Mouse (Mus musculus) limb, embryonic 15.5 days (tissue): ENCODE results near the gene Slc30a1. TPM values are rescaled to one million over a fixed set of nuclear protein-coding genes. Genes with fewer than 3 reads are reported as not detected.

Source experiments
- ATAC-seq: fragments of 200-750 bp; cut with Nextera tagmentation; 2 replicates; pipeline ENCODE4 v1.8.0; 2017; ENCODE audit warnings: low read depth, moderate TSS enrichment; ENCODE audit not compliant: insufficient number of reproducible peaks, low FRiP score, low TSS enrichment
- H3K27ac ChIP-seq: fragments of 300-500 bp; sonication (generic); 2 replicates; pipeline ENCODE4 v1.5.1; 2015; ENCODE audit warnings: moderate library complexity, mild to moderate bottlenecking, inconsistent platforms
- H3K27me3 ChIP-seq: fragments of 300-500 bp; sonication (generic); 2 replicates; pipeline ENCODE4 v1.6.1; 2015; ENCODE audit warnings: inconsistent platforms
- H3K36me3 ChIP-seq: fragments of 300-500 bp; sonication (generic); 2 replicates; pipeline ENCODE4 v1.6.1; 2015; ENCODE audit warnings: inconsistent platforms
- H3K4me1 ChIP-seq: fragments of 300-500 bp; sonication (generic); 2 replicates; pipeline ENCODE4 v1.6.1; 2015; ENCODE audit warnings: inconsistent platforms
- H3K4me2 ChIP-seq: fragments of 300-500 bp; sonication (generic); 2 replicates; pipeline ENCODE4 v1.6.1; 2015; ENCODE audit warnings: mild to moderate bottlenecking, inconsistent platforms
- H3K4me3 ChIP-seq: fragments of 300-500 bp; sonication (generic); 2 replicates; pipeline ENCODE4 v1.5.1; 2015; ENCODE audit warnings: mild to moderate bottlenecking, inconsistent platforms
- H3K9ac ChIP-seq: fragments of 300-500 bp; sonication (generic); 2 replicates; pipeline ENCODE4 v1.6.1; 2015; ENCODE audit warnings: inconsistent platforms
- H3K9me3 ChIP-seq: fragments of 300-500 bp; sonication (generic); 2 replicates; pipeline ENCODE4 v1.6.1; 2016; ENCODE audit warnings: inconsistent platforms
- WGBS: fragments of 180-500 bp; shearing (Covaris S2); methylation state at CpG from one replicate; pipeline ENCODE4 v1.1.7; 2015; 5-methylcytosine and 5-hydroxymethylcytosine counted together
- polyA plus RNA-seq: library from polyadenylated mRNA; unstranded; fragments of >200 nt; fragmentation: Nextera tagmentation; extraction: Ambion mirVana; gene quantifications from 2 replicates; pipeline ENCODE4 v1.2.1, GENCODE M21; 2015

Gene Slc30a1
- polyA plus RNA-seq, 1 experiment from 2014 or later: 4.0 TPM

DNA sequence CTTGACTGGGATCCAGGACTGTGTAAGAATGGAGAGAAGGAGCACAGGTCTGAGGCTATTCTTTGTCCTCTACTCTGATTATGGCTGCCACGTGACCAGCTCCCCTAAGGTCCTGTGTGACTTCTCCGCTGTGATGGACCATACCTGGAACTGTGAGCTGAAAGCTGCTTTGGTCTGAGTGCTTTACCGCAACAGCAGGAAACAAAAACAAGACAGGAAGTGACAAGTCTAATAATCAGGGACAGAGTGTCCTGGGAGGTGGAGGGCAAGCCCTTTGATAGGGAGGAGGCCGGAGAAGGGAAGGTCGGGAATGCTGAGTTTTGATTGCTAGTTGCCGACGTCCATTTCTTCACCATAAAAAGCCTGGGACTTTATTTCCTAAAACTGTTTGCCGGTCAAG is 22.5 kb downstream of the Slc30a1 start:
- Histone ChIP-seq H3K9ac (no peak overlapping the region), H3K36me3 (no peaks in the 10 kb centered on the region), H3K27ac (no peak overlapping the region), H3K4me3 (no peak overlapping the region), H3K4me1 (peaks cover 24% of the 10 kb centered on the region), H3K4me2 (no peak overlapping the region), H3K9me3 (no peaks in the 10 kb centered on the region), H3K27me3 (no peaks in the 10 kb centered on the region)
- 53% methylated on average over 8 of the region's 8 CpGs for WGBS
- ATAC-seq: no peak

DNA sequence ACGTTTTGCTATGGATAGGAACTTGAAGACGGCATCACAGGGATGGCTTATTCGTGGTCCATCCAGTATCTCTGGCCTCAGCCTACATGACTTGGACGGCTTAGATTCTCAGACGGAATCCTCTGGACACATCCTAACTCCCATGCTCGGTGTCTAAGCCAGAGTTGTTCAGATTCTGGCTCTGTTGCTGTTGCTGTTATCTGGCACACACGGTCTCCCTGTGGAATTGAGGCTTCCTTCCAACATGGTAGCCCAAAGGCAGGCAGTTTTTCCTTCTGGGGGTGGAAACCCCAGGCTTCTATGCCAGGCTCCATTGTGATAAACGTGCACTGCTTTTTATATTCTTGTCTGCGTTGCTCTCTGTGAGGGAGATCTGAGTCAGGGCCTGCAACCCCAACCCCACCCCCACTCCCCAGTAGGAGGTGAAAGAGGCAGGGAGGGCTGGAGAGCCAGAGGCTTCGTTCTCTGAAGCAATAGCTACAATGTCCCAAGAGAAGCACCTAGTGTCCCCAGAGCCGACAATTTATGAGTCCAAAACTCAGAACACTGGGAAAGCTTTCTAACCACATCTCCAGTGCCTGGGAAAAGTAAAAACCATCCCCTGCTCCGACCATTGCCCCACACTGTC is 23.4 kb downstream of the Slc30a1 start:
- Histone ChIP-seq H3K4me1 (peaks cover 24% of the 10 kb centered on the region), H3K9ac (no peak overlapping the region), H3K27ac (no peak overlapping the region), H3K4me2 (no peak overlapping the region), H3K27me3 (no peaks in the 10 kb centered on the region), H3K9me3 (no peaks in the 10 kb centered on the region), H3K36me3 (no peaks in the 10 kb centered on the region), H3K4me3 (no peak overlapping the region)
- no peak for ATAC-seq
- WGBS: 55% methylated on average over 12 of the region's 12 CpGs

DNA sequence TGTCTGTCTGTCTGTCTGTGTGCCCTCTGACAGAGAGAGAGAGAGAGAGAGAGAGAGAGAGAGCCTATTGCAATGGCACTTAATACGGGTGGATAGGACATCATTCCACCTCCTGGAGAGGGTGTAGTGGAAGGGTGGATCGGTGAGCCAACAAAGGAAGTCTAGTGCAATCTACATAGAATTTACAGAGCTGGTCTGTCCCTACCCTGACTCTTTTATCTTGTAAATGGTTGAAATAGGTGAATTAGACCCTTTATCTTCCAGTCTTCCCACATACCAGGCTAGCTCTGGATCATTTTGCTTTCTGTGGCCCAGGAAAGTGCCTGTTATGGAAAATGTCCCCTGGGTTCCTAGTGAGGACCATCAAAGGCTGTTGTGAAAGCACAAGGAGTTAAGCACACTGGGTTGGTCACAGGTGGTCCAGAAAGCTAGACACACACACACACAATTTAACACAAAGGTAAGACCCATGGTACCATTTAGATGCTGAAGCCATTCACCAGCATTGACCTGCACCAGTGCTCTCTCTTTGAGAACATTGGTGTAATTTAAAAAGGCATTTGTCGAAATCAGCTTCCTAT is 24.0 kb downstream of the Slc30a1 start:
- H3K9me3 ChIP-seq: no peaks in the 10 kb centered on the region
- no peaks in the 10 kb centered on the region for H3K36me3 ChIP-seq
- no peak for ATAC-seq
- H3K4me2 ChIP-seq: no peak overlapping the region
- no peak overlapping the region for H3K4me3 ChIP-seq
- no peak overlapping the region for H3K9ac ChIP-seq
- no peaks in the 10 kb centered on the region for H3K27me3 ChIP-seq
- H3K4me1 ChIP-seq: peaks cover 24% of the 10 kb centered on the region
- 74% methylated on average over 3 of the region's 3 CpGs for WGBS
- H3K27ac ChIP-seq: no peak overlapping the region

DNA sequence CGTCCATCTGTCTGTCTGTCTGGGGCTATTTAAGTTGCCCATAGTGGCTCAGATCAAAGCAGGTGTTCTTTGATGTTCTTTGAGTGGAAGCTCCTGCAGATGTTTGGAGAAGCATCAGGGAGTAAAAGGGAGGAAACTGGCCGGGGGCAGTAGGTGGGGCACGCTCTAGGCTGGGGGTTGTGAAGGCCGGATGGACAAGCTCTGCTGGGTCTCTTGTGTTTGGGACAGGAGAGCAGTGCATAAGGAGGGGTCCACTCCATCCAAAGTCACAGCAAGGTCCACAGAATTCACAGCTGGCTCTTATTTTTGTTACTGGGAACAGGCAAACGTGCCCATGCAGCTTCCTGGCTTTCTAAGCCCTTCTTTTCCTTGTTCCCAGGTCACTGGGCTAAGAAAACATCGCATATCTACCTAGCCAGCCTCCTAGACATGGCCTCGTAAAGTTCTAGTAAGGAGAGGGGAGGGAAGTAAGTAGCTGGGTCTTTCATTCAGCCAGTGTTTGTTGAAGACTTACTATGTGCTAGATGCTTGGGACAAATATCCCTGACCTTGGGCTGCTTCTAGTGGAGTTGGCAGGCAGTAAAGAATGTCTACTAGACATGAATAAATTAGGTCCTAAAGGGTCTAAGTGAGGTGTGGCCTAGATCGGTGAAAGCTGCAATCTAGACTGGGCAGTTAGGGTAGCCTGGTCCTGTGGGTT is 25.9 kb downstream of the Slc30a1 start:
- Histone ChIP-seq H3K27me3 (no peaks in the 10 kb centered on the region), H3K4me1 (peaks cover 13% of the 10 kb centered on the region), H3K36me3 (no peaks in the 10 kb centered on the region), H3K9me3 (no peaks in the 10 kb centered on the region), H3K4me3 (no peak overlapping the region), H3K9ac (no peak overlapping the region), H3K27ac (no peak overlapping the region), H3K4me2 (no peak overlapping the region)
- no peak for ATAC-seq
- WGBS: 50% methylated on average over 8 of the region's 8 CpGs

DNA sequence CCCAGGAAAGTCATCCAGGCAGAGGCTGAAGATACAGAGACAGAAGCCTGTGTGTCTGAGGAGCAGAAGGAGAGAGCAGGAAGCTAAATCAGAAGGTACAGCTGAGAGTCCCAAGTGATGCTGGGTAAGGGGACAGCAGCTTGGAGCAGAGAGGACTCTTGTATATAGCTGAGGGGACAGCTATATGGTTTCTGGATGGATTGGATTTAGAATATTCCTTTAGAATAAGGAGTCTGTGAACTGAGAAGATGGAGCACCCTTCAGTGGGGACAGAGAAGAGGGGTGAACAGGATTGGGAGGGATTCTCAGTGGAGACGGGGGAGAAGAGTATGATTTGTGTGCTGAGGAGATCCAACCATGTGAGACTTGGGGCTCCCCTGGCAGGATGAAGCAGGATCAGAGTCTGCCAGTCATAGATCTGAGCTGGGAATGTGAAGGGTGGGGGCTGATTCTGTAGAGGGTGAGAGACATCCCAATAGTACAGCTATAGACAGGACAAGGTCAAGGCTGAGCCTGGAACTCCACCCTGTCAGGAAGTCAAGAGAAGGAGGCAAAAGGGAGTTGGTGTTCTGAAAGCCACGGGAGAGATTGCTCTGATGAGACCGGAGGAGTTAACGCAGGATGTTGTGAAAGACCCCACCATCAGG is 26.5 kb downstream of the Slc30a1 start:
- H3K27me3 ChIP-seq: no peaks in the 10 kb centered on the region
- no peak overlapping the region for H3K9ac ChIP-seq
- no peaks in the 10 kb centered on the region for H3K36me3 ChIP-seq
- H3K4me3 ChIP-seq: no peak overlapping the region
- no peaks in the 10 kb centered on the region for H3K9me3 ChIP-seq
- H3K4me2 ChIP-seq: no peak overlapping the region
- no peak for ATAC-seq
- H3K4me1 ChIP-seq: peaks cover 8% of the 10 kb centered on the region
- no peak overlapping the region for H3K27ac ChIP-seq
- WGBS: 75% methylated on average over 4 of the region's 4 CpGs

DNA sequence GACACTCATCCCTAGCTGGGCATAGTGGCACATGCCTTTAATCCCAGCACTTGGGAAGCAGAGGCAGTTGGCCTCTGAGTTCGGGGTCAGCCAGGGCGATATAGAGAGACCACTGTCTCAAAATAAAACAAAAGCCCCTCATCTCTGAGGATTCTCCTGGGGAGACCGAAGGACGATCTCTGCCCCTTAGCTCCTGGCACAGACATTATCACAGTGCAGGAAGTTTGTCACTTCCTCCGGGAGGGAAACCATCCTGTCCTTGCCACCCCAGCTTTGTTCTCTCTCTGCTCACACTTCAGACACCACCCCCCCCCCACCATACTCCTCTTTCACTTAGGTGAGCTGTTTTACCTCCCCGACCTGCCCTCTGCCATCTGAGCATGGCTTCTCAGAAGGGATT is 37.1 kb downstream of the Slc30a1 start:
- H3K36me3 ChIP-seq: no peaks in the 10 kb centered on the region
- WGBS: 81% methylated on average over 6 of the region's 6 CpGs
- no peak overlapping the region for H3K27ac ChIP-seq
- H3K9ac ChIP-seq: no peak overlapping the region
- H3K27me3 ChIP-seq: no peaks in the 10 kb centered on the region
- H3K9me3 ChIP-seq: no peaks in the 10 kb centered on the region
- no peaks in the 10 kb centered on the region for H3K4me1 ChIP-seq
- no peak overlapping the region for H3K4me2 ChIP-seq
- no peak for ATAC-seq
- no peak overlapping the region for H3K4me3 ChIP-seq

DNA sequence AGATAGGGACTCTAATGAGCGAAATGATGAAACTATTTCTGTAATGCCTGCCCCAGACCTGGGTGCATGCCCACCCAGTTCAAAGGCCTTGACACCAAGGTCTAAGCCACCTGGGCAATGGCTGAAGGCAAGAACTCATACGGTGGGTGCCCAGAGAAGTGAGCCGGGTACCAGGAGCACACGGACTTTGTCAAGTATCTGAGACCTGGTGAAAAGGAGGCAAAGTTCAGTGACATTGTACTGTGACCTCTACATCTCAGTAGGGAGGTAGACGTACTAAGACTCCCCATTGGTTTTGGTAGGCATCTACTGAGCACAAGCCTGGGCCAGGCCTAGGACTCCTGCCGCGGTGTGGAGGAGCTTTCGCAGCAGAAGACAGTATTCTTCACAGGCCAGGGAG is 38.8 kb downstream of the Slc30a1 start:
- H3K9ac ChIP-seq: no peak overlapping the region
- no peak overlapping the region for H3K4me3 ChIP-seq
- no peaks in the 10 kb centered on the region for H3K9me3 ChIP-seq
- no peaks in the 10 kb centered on the region for H3K4me1 ChIP-seq
- WGBS: 95% methylated on average over 8 of the region's 8 CpGs
- H3K27ac ChIP-seq: no peak overlapping the region
- ATAC-seq: no peak
- H3K4me2 ChIP-seq: no peak overlapping the region
- no peaks in the 10 kb centered on the region for H3K27me3 ChIP-seq
- no peaks in the 10 kb centered on the region for H3K36me3 ChIP-seq

DNA sequence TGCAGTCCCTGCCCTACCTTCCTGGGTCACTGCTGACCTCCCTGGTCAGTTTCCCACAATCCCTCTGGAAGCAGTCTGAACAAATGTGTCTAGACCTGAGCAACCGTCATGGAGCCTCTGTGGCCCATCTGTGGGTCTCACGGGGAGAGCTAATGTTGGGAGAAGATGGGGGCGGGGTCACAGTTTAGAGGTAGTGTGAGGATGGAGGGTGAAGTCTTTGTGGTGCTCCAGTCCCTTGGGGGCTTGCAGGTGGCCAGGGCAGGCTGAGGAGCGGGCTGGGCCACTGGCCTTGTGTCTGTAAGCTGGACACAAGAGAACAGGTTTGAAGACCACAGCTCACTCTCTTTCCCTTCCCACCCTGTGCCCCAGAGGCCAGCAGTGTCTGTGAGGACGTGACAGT is 39.2 kb downstream of the Slc30a1 start:
- no peak; the same call in 1 of the 2 replicates for ATAC-seq
- no peak overlapping the region for H3K9ac ChIP-seq
- 69% methylated on average over 5 of the region's 5 CpGs for WGBS
- H3K9me3 ChIP-seq: no peaks in the 10 kb centered on the region
- no peaks in the 10 kb centered on the region for H3K4me1 ChIP-seq
- no peak overlapping the region for H3K4me2 ChIP-seq
- no peak overlapping the region for H3K27ac ChIP-seq
- H3K36me3 ChIP-seq: no peaks in the 10 kb centered on the region
- no peak overlapping the region for H3K4me3 ChIP-seq
- H3K27me3 ChIP-seq: no peaks in the 10 kb centered on the region

DNA sequence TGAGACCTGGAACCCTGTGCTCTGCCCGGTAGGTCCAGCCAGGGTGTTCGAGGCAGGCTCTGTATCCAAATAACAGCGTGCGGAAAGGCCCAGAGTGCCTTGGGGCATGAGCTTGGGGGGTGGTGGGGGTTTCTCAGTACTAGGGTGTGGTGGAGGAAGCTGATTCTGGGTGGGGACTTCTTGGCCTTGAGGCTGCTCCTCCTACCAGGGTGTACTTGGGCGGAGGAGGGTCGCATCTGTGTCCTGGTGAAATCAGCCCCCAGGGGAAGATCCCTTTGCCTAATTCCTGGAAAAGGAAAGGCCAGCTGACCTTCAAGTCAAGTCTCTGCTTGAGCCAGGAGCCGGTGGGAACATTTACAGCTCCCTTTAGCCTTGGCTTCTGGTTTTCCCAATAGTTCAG is 39.7 kb downstream of the Slc30a1 start:
- no peak overlapping the region for H3K27ac ChIP-seq
- H3K4me1 ChIP-seq: no peaks in the 10 kb centered on the region
- WGBS: 64% methylated on average over 7 of the region's 7 CpGs
- no peaks in the 10 kb centered on the region for H3K9me3 ChIP-seq
- no peak overlapping the region for H3K9ac ChIP-seq
- ATAC-seq: no peak
- no peak overlapping the region for H3K4me2 ChIP-seq
- H3K4me3 ChIP-seq: no peak overlapping the region
- no peaks in the 10 kb centered on the region for H3K36me3 ChIP-seq
- H3K27me3 ChIP-seq: no peaks in the 10 kb centered on the region

DNA sequence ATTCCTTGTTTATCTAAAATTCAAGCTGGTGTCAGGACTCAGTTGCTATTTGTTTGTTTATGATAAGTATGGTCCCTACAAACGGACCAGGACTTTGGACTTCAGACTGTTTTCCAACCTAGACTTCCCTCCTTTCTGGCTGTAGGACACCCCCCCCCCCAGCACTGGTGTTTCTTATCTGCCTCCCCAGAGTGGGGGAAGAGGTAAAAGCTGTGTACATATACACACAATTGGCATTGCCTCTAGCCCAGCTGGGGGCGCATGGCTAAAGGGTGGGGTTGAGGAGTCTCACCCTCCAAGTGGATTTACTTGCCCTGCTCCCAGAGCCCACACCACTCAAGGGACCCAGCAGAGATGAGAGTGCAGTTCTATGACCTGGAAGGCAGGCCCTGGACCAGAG is 40.3 kb downstream of the Slc30a1 start:
- no peaks in the 10 kb centered on the region for H3K27me3 ChIP-seq
- H3K9me3 ChIP-seq: no peaks in the 10 kb centered on the region
- no peak overlapping the region for H3K27ac ChIP-seq
- 82% methylated on average over 2 of the region's 2 CpGs for WGBS
- no peaks in the 10 kb centered on the region for H3K36me3 ChIP-seq
- no peak overlapping the region for H3K4me2 ChIP-seq
- H3K4me1 ChIP-seq: no peaks in the 10 kb centered on the region
- no peak for ATAC-seq
- H3K4me3 ChIP-seq: no peak overlapping the region
- no peak overlapping the region for H3K9ac ChIP-seq

DNA sequence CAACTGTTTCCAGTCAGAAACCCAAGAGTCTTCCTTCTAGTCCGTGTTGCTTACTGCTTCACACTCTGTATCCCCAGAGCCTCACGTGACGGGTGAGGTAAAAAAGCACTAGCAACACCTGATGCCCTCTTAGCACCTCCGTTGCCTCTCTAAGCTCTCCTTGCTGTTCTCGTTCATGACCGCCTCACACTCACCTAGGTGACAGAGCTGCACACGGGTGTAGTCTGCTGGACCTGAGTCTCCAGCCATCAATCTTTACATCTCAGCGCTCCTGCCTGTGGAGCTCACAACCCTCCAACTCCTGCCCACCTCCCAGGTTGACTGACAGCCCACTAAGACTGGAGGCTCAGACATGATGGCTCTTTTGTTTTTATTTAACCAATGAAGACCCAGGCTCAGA is 41.2 kb downstream of the Slc30a1 start:
- no peak overlapping the region for H3K4me3 ChIP-seq
- ATAC-seq: no peak
- no peaks in the 10 kb centered on the region for H3K9me3 ChIP-seq
- no peaks in the 10 kb centered on the region for H3K27me3 ChIP-seq
- no peak overlapping the region for H3K4me2 ChIP-seq
- H3K27ac ChIP-seq: no peak overlapping the region
- no peak overlapping the region for H3K9ac ChIP-seq
- H3K36me3 ChIP-seq: no peaks in the 10 kb centered on the region
- WGBS: 79% methylated on average over 8 of the region's 8 CpGs
- H3K4me1 ChIP-seq: no peaks in the 10 kb centered on the region

DNA sequence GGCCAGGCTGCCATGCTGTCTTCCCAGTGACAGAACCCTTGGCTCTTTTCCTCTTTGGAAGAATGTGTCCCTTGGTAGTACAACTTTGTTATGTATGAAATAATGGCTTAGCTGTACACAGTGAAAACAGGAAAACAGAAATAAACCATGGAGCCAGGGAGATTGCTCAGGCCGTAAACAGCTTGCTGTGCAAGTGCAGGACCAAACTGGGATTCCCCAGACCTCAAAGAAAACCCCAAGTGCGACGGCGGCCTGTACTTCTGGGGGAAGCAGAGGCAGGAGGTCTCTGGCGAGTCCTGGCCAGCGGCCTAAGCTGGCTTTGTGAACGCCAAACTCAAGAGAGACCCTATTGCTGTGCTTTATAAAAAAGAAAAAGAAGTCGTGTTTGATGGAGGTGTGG is 42.0 kb downstream of the Slc30a1 start:
- WGBS: 70% methylated on average over 8 of the region's 8 CpGs
- Histone ChIP-seq H3K4me2 (no peak overlapping the region), H3K27ac (no peak overlapping the region), H3K27me3 (no peaks in the 10 kb centered on the region), H3K4me1 (no peaks in the 10 kb centered on the region), H3K4me3 (no peak overlapping the region), H3K9me3 (no peaks in the 10 kb centered on the region), H3K9ac (no peak overlapping the region), H3K36me3 (no peaks in the 10 kb centered on the region)
- no peak for ATAC-seq
